Mouse (Mus musculus): ENCODE measurements around the gene Zdhhc17.

Zdhhc17 gene

GRCm38 (mm10) chr10:111009113-111009640 lies 763 bp downstream of the Zdhhc17 start:
- CTCF ChIA-PET, result no interaction called here
- POLR2A ChIA-PET, result interaction anchor here (0.6 to 1.8 kb wide), 11 partner anchors 10 to 853 kb away, joined by 3 to 10 read pairs (median 4); partner anchors contain the start of gene Csrp2 (in 1 of the 4)

DNA sequence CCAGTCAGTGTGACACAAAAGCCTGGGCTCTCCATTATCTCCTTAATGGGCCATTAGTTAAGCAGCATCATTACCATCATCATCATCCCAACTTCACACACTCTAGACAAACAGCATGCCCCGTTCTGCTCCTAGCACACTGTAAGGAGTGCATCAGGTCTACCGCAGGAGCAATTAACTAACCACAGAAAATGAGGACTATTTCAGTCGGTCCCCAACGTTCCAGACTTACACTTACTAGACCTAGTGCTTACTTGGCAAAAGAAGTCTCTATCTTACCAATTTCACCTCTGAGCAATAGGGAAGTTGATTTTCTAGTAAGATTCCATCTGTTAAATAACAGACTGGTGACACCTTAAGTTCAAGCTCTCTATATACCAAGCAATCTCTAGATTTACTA lies 2.3 kb downstream of the Zdhhc17 start:
- POLR2A ChIA-PET, result interaction anchor here in 2 of 4 experiments (0.7 to 1.8 kb wide), 2 partner anchors 15 to 175 kb away, joined by 3 to 8 read pairs; no protein-coding TSS in a partner anchor

GRCm38 (mm10) chr10:111005611-111006488 lies 4.1 kb downstream of the Zdhhc17 start:
- ChIA-PET CTCF (no interaction called here), POLR2A (interaction anchor here in 2 of 4 experiments (0.7 kb wide), 2 partner anchors 14 to 27 kb away, joined by 3 to 7 read pairs; no protein-coding TSS in a partner anchor)

More for the DNA sequence above, 2.3 kb downstream of the Zdhhc17 start:
- CTCF ChIA-PET, result interaction anchor here in 1 of 4 experiments (0.5 kb wide), 1 partner anchor 42 kb away, joined by 3 read pairs; no protein-coding TSS in a partner anchor

- POLR2A ChIA-PET, result interaction anchor here in 1 of 4 experiments (0.6 kb wide), 1 partner anchor 1199 kb away, joined by 3 read pairs; no protein-coding TSS in a partner anchor
- CTCF ChIA-PET, result no interaction called here
These were observed 5.7 kb downstream of the Zdhhc17 start for GRCm38 (mm10) chr10:111004220-111004619.

DNA sequence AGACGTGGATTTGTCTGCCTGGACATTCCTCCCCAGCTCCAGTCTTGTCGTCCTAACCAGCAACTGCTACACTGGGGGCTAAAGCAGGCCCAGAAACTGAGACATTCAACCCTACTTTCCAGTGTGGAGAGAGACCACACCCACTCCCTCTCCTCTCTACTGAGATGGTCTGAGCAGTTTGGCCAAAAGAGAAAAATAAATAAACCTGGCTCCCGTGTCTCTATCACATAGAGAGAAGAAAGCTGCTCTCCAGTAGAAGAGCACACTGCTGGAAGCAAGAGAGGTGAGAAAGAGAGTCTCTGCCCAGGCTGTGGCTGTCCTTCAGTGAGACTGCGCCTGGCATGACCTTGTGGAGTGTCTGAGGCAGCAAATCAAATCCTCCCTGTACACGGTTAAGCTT lies 10.7 kb downstream of the Zdhhc17 start:
- CTCF ChIA-PET, result no interaction called here
- POLR2A ChIA-PET, result interaction anchor here in 1 of 4 experiments (1.6 kb wide), 1 partner anchor 10 kb away, joined by 3 read pairs; no protein-coding TSS in a partner anchor

GRCm38 (mm10) chr10:110997180-110997579 lies 12.8 kb downstream of the Zdhhc17 start:
- ChIA-PET CTCF (interaction anchor here in 1 of 4 experiments (0.6 kb wide), 1 partner anchor 49 kb away, joined by 3 read pairs; no protein-coding TSS in a partner anchor), POLR2A (no interaction called here)

- ChIA-PET POLR2A (interaction anchor here in 2 of 4 experiments (0.8 to 1.0 kb wide), 2 partner anchors 63 to 75 kb away, joined by 3 read pairs; partner anchors contain the start of gene Csrp2 (in 1 of the 2)), CTCF (interaction anchor here in 1 of 4 experiments (0.6 kb wide), 1 partner anchor 9 kb away, joined by 15 read pairs; no protein-coding TSS in a partner anchor)
These were observed 15.2 kb downstream of the Zdhhc17 start for GRCm38 (mm10) chr10:110994761-110995160.

DNA sequence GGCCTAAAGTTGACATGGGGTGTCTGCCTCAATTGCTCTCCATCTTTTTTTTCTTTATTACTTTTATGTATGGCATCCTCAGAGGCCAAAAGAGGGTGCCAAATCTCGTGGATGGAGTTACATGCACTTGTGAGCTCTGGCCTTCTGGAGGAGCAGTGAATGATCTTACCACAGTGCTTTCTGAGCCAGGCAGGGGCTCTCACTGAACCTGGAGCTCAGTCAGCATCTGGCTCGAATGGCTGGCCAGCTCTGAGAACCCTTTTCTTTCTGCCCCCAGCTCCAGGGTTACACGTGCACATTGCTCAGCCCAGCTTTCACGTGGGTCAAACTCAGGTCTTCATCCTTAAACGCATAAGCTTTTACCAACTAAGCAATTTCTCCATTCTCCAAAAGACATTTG lies 16.7 kb downstream of the Zdhhc17 start:
- ChIA-PET POLR2A (interaction anchor here in 3 of 4 experiments (0.7 to 1.7 kb wide), 3 partner anchors 15 to 379 kb away, joined by 3 to 8 read pairs (median 3); no protein-coding TSS in a partner anchor), CTCF (no interaction called here)

DNA sequence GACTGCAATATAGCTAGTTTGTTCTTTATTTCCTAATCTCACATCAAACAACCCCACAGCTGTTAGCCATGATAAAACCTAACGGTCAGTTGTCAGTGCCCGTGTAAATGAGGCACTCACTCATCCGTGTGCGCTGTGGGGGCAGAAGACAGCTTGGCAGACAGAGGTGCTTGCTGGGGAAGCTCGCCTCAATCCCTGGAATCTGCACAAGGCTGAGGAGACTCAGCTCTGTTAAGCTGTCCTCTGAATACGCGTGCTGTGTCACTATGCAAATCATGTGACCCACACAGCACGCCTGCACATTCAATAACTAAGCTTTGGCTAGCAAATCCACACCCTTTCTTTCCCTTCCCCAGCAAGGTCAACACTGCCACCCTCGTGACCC lies 17.9 kb downstream of the Zdhhc17 start:
- CTCF ChIA-PET, result no interaction called here
- POLR2A ChIA-PET, result interaction anchor here in 3 of 4 experiments (0.6 to 1.7 kb wide), 14 partner anchors 9 to 152 kb away, joined by 3 to 10 read pairs (median 3); partner anchors contain the start of gene Csrp2 (in 1 of the 3)

GRCm38 (mm10) chr10:110991307-110992046 lies 18.5 kb downstream of the Zdhhc17 start:
- CTCF ChIA-PET, result no interaction called here
- POLR2A ChIA-PET, result interaction anchor here in 3 of 4 experiments (0.6 to 1.7 kb wide), 13 partner anchors 10 to 153 kb away, joined by 3 to 10 read pairs (median 3); partner anchors contain the start of gene Csrp2 (in 1 of the 3)

- POLR2A ChIA-PET, result interaction anchor here in 3 of 4 experiments (0.9 to 1.4 kb wide), 4 partner anchors 21 to 70 kb away, joined by 3 to 8 read pairs (median 4); partner anchors contain the start of gene Csrp2 (in 2 of the 3)
- CTCF ChIA-PET, result interaction anchor here in 2 of 4 experiments (0.6 to 1.3 kb wide), 3 partner anchors 110 to 229 kb away, joined by 3 to 5 read pairs (median 3); no protein-coding TSS in a partner anchor
These were observed 20.2 kb downstream of the Zdhhc17 start for GRCm38 (mm10) chr10:110989729-110990128.

GRCm38 (mm10) chr10:110986682-110987081 lies 23.3 kb downstream of the Zdhhc17 start:
- ChIA-PET POLR2A (interaction anchor here in 2 of 4 experiments (0.6 to 1.0 kb wide), 3 partner anchors 9 to 649 kb away, joined by 3 to 6 read pairs (median 4); no protein-coding TSS in a partner anchor), CTCF (interaction anchor here in 3 of 4 experiments (0.6 to 1.5 kb wide), 4 partner anchors 10 to 191 kb away, joined by 3 to 6 read pairs (median 3); no protein-coding TSS in a partner anchor)

DNA sequence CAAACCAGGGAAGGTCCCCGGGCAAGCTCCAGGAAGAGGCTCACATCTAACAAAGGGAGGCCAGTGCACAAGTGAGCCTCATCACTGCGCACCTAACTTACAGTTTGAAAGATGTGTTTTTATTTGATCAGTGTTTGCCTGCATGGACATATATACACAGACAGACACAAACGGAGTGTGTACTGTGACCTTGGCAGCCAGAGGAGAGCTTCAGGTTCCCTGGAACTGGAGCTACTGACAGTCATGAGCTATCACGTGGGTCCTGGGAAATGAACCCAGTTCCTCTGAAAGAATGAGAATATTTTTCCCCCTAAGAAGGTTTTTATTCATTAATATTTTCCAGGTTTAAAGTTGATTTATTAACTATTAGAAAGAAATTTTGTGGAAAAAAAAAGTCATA lies 27.2 kb downstream of the Zdhhc17 start:
- ChIA-PET POLR2A (interaction anchor here in 3 of 4 experiments (0.7 to 1.5 kb wide), 5 partner anchors 10 to 642 kb away, joined by 3 to 4 read pairs (median 3); partner anchors contain the start of gene Csrp2 (in 1 of the 3)), CTCF (interaction anchor here in 1 of 4 experiments (0.7 to 1.2 kb wide), 2 partner anchors 188 to 249 kb away, joined by 3 read pairs; no protein-coding TSS in a partner anchor)

DNA sequence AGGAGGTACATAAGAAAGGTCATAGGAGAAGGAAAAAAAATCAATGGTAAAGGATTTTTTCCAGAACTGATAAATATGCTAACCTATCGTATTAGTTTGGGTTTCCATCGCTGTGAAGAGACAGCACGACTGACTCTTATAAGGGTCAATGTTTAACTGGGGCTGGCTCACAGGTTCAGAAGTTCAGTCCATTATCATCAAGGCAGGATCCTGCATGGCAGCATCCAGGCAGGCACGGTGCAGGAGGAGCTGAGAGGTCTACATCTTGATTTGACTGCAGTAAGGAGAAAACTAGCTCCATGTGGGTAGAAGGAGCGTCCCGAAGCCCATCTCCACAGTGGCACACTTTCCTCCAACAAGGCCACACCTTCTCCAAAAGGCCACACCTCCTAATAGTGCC lies 29.5 kb downstream of the Zdhhc17 start:
- POLR2A ChIA-PET, result interaction anchor here in 1 of 4 experiments (1.4 kb wide), 1 partner anchor 11 kb away, joined by 3 read pairs; no protein-coding TSS in a partner anchor

DNA sequence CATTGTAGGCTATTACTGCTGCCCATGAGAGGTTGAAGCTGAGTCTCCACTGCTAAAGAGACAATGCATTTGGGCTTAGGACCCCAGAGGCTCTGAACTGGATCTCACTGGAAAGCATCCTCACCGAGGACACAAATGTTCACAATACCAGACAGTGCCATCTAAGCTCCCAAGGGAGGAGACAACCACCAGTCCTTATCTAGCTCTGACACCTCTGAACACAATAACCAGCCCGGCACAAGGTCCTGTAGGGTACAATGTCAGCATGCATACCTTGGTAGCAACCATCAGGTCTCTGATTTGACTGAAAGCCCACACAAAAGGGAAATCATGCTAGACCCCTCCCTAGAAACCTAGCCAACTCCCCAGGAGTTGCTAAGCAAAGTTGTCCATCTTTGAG lies 30.5 kb downstream of the Zdhhc17 start:
- ChIA-PET CTCF (no interaction called here), POLR2A (no interaction called here)

More for the DNA sequence above, 29.5 kb downstream of the Zdhhc17 start:
- CTCF ChIA-PET, result interaction anchor here in 1 of 4 experiments (1.0 kb wide), 1 partner anchor 116 kb away, joined by 3 read pairs; no protein-coding TSS in a partner anchor

DNA sequence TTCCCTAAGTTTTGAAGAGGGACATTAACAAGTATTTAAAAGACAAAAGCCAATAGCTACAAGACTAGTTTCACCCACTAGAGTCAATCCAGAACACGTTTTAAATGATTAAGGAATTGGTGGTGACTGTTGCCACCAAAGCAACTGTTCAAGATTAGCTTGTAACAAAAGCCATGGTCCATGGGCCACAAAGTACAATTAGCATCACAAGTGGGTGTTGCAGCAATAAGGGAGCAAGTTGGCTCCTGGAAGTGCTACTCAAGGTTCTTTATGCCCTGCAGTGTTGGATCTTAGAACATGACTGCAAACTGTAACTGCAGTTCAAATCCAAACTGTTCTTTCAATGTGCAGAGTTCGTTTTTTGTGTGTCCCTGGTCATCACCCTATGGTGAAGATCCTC lies 32.6 kb downstream of the Zdhhc17 start:
- CTCF ChIA-PET, result interaction anchor here (0.6 to 1.6 kb wide), 6 partner anchors 9 to 276 kb away, joined by 3 to 6 read pairs (median 4); no protein-coding TSS in a partner anchor
- POLR2A ChIA-PET, result interaction anchor here (0.6 to 1.3 kb wide), 10 partner anchors 15 to 188 kb away, joined by 3 to 5 read pairs (median 3); partner anchors contain the start of gene Csrp2 (in 2 of the 4)

DNA sequence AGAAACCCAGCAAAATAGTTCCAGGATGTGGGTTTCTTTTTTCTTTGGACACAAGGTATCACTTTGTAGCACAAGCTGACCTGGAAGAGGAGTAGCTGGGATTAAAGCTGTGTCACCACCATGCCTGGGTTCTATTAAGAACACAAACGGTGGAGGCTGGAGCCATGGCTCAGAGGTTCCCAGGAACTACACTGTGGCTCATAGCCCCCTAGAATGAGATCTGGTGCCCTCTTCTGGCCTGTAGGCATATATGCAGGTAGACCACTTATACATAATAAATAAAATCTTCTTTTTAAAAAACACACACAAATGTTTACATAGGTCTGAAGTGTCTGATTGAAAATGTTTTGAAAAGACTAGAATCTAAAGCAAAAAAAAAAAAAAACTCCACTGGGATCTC lies 33.9 kb downstream of the Zdhhc17 start:
- ChIA-PET CTCF (interaction anchor here in 2 of 4 experiments (0.6 to 1.1 kb wide), 3 partner anchors 20 to 180 kb away, joined by 4 to 6 read pairs (median 4); no protein-coding TSS in a partner anchor), POLR2A (interaction anchor here in 1 of 4 experiments (0.9 kb wide), 1 partner anchor 11 kb away, joined by 3 read pairs; no protein-coding TSS in a partner anchor)
